Mouse (Mus musculus): Measurements from ENCODE around the gene Gm43638. TPM values are rescaled to one million over a fixed set of nuclear protein-coding genes. Genes with fewer than 3 reads are reported as not detected.
"Not testable (repeated sequence)": the region's sequence is repeated elsewhere in the genome, so short reads cannot be mapped to it uniquely, and the experiment has no call there.

The Gm43638 gene
- total RNA-seq (2017), result not detected in 2 replicates

DNA sequence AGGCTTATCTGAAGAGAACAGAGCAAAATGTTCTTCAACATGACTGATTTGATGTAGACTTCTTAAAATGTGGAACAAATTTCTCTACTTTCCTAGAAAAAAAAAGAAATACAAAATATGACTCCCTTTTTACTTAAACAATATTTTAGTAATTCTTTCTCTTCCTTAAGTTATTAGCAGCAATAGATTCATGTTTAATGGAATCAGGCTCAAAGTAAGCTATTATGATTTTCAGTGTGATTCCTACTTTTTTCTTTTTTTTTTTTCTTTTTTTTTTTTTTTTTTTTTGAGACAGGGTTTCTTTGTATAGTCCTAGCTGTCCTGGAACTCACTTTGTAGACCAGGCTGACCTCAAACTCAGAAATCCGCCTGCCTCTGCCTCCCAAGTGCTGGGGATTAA, at the start of gene Gm43638:
Gene Gm43638 (minus strand): TSS at position 101 of the 400 bp plus-strand sequence.
- not testable (repeated sequence) for ATAC-seq (replicated peaks in 1 of 2; ENCODE audit: insufficient read depth in 1 of 2, low FRiP score in 2 of 2, low TSS enrichment in 1 of 2, low read depth in 1 of 2, poor library complexity in 2 of 2, severe bottlenecking in 2 of 2)

- no peak for ATAC-seq (replicated peaks in 1 of 2; ENCODE audit: insufficient read depth in 1 of 2, low FRiP score in 2 of 2, low TSS enrichment in 1 of 2, low read depth in 1 of 2, poor library complexity in 2 of 2, severe bottlenecking in 2 of 2)
Measured at GRCm38 (mm10) chr5:87535994-87536644, 49.5 kb upstream of the Gm43638 start.

GRCm38 (mm10) chr5:87532288-87532687, 45.7 kb upstream of the Gm43638 start:
- no peak for ATAC-seq (replicated peaks in 1 of 2; ENCODE audit: insufficient read depth in 1 of 2, low FRiP score in 2 of 2, low TSS enrichment in 1 of 2, low read depth in 1 of 2, poor library complexity in 2 of 2, severe bottlenecking in 2 of 2)

- ATAC-seq (replicated peaks in 1 of 2; ENCODE audit: insufficient read depth in 1 of 2, low FRiP score in 2 of 2, low TSS enrichment in 1 of 2, low read depth in 1 of 2, poor library complexity in 2 of 2, severe bottlenecking in 2 of 2), result not testable (repeated sequence)
Measured at GRCm38 (mm10) chr5:87523561-87523960, 37.0 kb upstream of the Gm43638 start.

- ATAC-seq (replicated peaks in 1 of 2; ENCODE audit: insufficient read depth in 1 of 2, low FRiP score in 2 of 2, low TSS enrichment in 1 of 2, low read depth in 1 of 2, poor library complexity in 2 of 2, severe bottlenecking in 2 of 2), result no peak
Measured at GRCm38 (mm10) chr5:87505776-87506458, 19.3 kb upstream of the Gm43638 start.

- no peak for ATAC-seq (replicated peaks in 1 of 2; ENCODE audit: insufficient read depth in 1 of 2, low FRiP score in 2 of 2, low TSS enrichment in 1 of 2, low read depth in 1 of 2, poor library complexity in 2 of 2, severe bottlenecking in 2 of 2)
Measured at GRCm38 (mm10) chr5:87502687-87503086, 16.1 kb upstream of the Gm43638 start.

- ATAC-seq (replicated peaks in 1 of 2; ENCODE audit: insufficient read depth in 1 of 2, low FRiP score in 2 of 2, low TSS enrichment in 1 of 2, low read depth in 1 of 2, poor library complexity in 2 of 2, severe bottlenecking in 2 of 2), result no peak
Measured at GRCm38 (mm10) chr5:87499341-87499740, 12.7 kb upstream of the Gm43638 start.

GRCm38 (mm10) chr5:87498936-87499335, 12.3 kb upstream of the Gm43638 start:
- no peak for ATAC-seq (replicated peaks in 1 of 2; ENCODE audit: insufficient read depth in 1 of 2, low FRiP score in 2 of 2, low TSS enrichment in 1 of 2, low read depth in 1 of 2, poor library complexity in 2 of 2, severe bottlenecking in 2 of 2)

- ATAC-seq (replicated peaks in 1 of 2; ENCODE audit: insufficient read depth in 1 of 2, low FRiP score in 2 of 2, low TSS enrichment in 1 of 2, low read depth in 1 of 2, poor library complexity in 2 of 2, severe bottlenecking in 2 of 2), result no peak
Measured at GRCm38 (mm10) chr5:87490771-87491170, 4.2 kb upstream of the Gm43638 start, which contains the start of gene Ugt2a1. Gene Ugt2a1 (minus strand): TSS chr5:87490871.

- no peak for ATAC-seq (replicated peaks in 1 of 2; ENCODE audit: insufficient read depth in 1 of 2, low FRiP score in 2 of 2, low TSS enrichment in 1 of 2, low read depth in 1 of 2, poor library complexity in 2 of 2, severe bottlenecking in 2 of 2)
Measured at GRCm38 (mm10) chr5:87482160-87482559, 4.4 kb downstream of the Gm43638 start, which contains the start of gene Ugt2a2. Gene Ugt2a2 (minus strand): TSS chr5:87482260.

DNA sequence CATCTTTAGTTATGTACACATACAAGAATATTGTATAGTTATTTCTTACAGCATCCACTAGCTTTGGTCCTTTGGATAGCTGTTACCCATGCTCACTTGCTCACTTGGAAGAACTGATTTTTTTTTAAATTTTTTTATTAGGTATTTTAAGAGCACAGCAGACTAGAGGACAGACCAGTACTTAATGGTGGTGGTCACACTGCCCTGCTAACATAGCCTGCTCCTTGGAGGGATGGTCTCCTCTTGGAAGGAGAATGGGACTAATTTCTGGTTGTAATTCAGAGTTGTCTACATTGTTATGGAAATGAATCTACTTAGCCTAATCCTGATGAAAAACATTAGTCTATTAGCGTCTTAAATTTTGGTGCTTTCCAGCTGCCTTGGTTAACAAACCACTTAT, 27.8 kb downstream of the Gm43638 start:
- no peak for ATAC-seq (replicated peaks in 1 of 2; ENCODE audit: insufficient read depth in 1 of 2, low FRiP score in 2 of 2, low TSS enrichment in 1 of 2, low read depth in 1 of 2, poor library complexity in 2 of 2, severe bottlenecking in 2 of 2)

DNA sequence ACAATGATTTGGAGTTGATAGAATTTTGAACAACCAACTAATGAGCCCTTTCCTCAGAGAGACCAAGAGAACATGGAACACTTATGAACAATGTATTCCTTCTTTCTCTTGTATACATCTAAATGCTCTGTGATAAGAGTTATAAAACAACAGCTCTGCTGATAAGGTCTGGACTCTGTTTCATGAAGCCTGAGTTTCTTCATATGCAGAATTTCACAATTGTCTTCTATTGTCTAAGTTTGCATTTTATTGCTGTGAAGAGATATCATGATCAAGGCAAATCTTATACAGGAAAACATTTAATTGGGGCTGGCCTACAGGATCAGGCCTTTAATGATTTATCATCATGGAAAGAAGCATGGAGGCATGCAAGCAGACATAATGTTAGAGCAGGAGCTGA, 28.9 kb downstream of the Gm43638 start:
- ATAC-seq (replicated peaks in 1 of 2; ENCODE audit: insufficient read depth in 1 of 2, low FRiP score in 2 of 2, low TSS enrichment in 1 of 2, low read depth in 1 of 2, poor library complexity in 2 of 2, severe bottlenecking in 2 of 2), result no peak

DNA sequence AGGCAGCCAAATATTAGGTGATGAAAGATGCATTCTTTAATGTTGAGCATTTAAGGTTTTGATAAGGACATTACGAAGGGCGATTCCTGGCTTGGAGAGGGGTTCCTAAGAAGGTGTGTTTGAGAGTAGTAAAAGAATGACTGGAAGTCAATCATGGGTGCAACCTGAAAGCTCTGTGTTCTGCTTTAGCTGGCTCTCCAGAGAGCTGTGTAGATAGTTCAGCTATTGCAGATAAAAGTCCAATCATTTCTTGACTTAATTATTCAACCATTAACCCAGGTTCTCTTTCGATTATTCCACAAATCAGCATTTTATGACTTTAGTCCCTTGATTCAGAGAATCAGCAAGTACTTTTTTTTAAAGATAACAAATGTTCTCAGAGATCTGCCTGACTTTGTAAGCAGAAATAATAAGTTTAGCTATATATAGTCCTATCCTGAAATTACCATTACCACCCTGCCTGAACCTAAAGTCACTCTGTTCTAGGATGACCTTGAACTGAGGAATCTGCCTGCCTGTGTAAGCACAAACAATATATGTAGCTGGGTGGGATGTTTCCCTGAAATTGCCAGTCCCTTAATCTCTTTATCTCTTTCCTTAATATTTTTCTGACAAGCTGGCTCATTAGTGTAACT, 30.3 kb downstream of the Gm43638 start:
- no peak for ATAC-seq (replicated peaks in 1 of 2; ENCODE audit: insufficient read depth in 1 of 2, low FRiP score in 2 of 2, low TSS enrichment in 1 of 2, low read depth in 1 of 2, poor library complexity in 2 of 2, severe bottlenecking in 2 of 2)

DNA sequence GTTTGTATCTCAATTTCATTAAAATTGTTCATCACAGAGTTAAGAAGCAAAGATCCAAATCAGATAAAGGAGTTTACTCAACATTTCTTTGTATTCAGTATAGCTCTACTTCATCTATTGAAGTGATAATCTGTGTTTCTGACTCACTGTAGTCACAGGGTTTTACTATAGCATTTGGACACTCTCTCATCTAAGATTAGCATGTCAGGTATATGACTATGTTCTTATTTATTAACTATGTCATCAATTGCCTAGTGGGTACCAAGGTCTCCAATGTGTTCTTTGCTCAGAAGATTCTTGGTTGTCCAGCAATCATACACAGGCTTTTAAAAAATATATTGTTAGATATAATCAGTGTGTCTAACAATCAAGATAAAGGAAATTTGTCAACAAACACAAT, 31.1 kb downstream of the Gm43638 start:
- ATAC-seq (replicated peaks in 1 of 2; ENCODE audit: insufficient read depth in 1 of 2, low FRiP score in 2 of 2, low TSS enrichment in 1 of 2, low read depth in 1 of 2, poor library complexity in 2 of 2, severe bottlenecking in 2 of 2), result no peak

- not testable (repeated sequence) for ATAC-seq (replicated peaks in 1 of 2; ENCODE audit: insufficient read depth in 1 of 2, low FRiP score in 2 of 2, low TSS enrichment in 1 of 2, low read depth in 1 of 2, poor library complexity in 2 of 2, severe bottlenecking in 2 of 2)
Measured at GRCm38 (mm10) chr5:87452514-87452913, 34.1 kb downstream of the Gm43638 start.

- no peak for ATAC-seq (replicated peaks in 1 of 2; ENCODE audit: insufficient read depth in 1 of 2, low FRiP score in 2 of 2, low TSS enrichment in 1 of 2, low read depth in 1 of 2, poor library complexity in 2 of 2, severe bottlenecking in 2 of 2)
Measured at GRCm38 (mm10) chr5:87436264-87436663, 50.3 kb downstream of the Gm43638 start.

GRCm38 (mm10) chr5:87425676-87426075, 60.9 kb downstream of the Gm43638 start:
- ATAC-seq (replicated peaks in 1 of 2; ENCODE audit: insufficient read depth in 1 of 2, low FRiP score in 2 of 2, low TSS enrichment in 1 of 2, low read depth in 1 of 2, poor library complexity in 2 of 2, severe bottlenecking in 2 of 2), result no peak

- ATAC-seq (replicated peaks in 1 of 2; ENCODE audit: insufficient read depth in 1 of 2, low FRiP score in 2 of 2, low TSS enrichment in 1 of 2, low read depth in 1 of 2, poor library complexity in 2 of 2, severe bottlenecking in 2 of 2), result not testable (repeated sequence)
Measured at GRCm38 (mm10) chr5:87424041-87424440, 62.6 kb downstream of the Gm43638 start, which contains the start of gene Ugt2b38. Gene Ugt2b38 (minus strand): TSS chr5:87424203.
